Mouse (Mus musculus) brain, adult 2 months (tissue): Measurements from ENCODE around the gene Gpr135.

Source experiments
- DNase-seq: peaks from one replicate; pipeline ENCODE4 v3.0.0; 2011; ENCODE audit warnings: low read depth, low spot score

Gpr135 gene

DNA sequence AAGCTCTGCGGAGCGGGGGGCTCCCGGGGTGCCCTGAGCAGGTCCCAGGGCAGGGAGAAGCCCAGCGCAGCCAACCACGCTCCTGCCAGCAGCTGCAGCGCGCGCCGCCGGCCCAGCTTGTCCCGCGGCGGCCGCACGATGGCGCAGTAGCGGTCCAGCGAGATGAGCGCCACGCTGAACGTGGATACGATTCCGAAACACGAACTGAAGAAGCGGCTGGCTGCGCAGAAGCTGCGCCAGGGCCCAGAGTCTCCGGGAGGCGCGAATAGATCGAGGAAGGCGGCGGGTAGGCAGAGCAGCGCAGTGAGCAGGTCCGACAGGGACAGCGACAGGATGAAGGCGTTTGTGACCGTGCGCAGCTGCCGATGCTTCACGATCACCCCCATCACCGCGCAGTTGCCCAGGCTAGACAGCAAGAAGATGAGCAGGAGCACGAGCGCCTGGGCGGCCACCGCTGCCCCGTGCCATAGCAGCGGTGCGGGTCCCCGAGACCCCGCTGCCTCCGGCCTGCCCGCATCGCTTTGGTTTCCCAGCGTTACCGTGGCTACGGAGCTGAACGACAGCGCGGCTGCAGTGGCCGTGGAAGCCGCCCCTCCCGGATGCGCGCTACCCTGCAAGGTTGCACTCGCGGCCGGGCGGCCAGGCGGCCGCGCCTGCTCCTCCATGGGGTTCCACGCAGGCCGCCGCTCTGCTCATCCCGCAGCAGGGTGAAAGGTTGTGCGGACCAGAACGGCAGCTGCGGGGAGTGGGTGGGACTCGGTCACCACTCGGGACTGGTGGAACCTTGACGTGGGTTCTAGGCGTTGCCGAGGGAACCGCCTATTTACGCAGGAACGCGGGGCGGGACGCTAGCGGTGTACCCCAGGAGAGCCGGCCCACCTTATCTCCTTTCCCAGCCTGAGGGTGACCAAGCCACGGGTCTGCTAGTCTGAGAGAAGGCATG is at the start of gene Gpr135:
Gene Gpr135, minus strand, starts transcription at position 799 of the 943 bp plus-strand sequence.
- peak; percentile 95 for DNase-seq

GRCm38 (mm10) chr12:72115686-72116345 is 44.9 kb upstream of the Gpr135 start:
- DNase-seq, result no peak

DNA sequence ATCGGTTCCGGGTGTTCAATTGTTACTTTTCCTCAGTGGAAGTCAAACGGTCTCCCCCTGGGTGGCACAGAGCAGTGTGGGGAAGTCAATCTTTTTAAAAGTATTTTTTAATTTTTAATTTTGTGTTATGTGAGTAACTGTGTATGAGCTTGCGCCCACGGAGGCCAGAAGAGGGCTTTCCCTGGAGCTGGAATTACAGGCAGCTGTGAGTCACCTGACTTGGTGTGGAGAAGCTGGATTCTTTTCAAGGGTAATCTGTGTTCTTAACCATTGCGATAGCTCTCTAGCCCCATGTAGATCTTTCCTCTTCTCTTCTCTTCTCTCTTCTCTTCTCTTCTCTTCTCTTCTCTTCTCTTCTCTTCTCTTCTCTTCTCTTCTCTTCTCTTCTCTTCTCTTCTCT is 44.2 kb upstream of the Gpr135 start:
- DNase-seq, result no peak

DNA sequence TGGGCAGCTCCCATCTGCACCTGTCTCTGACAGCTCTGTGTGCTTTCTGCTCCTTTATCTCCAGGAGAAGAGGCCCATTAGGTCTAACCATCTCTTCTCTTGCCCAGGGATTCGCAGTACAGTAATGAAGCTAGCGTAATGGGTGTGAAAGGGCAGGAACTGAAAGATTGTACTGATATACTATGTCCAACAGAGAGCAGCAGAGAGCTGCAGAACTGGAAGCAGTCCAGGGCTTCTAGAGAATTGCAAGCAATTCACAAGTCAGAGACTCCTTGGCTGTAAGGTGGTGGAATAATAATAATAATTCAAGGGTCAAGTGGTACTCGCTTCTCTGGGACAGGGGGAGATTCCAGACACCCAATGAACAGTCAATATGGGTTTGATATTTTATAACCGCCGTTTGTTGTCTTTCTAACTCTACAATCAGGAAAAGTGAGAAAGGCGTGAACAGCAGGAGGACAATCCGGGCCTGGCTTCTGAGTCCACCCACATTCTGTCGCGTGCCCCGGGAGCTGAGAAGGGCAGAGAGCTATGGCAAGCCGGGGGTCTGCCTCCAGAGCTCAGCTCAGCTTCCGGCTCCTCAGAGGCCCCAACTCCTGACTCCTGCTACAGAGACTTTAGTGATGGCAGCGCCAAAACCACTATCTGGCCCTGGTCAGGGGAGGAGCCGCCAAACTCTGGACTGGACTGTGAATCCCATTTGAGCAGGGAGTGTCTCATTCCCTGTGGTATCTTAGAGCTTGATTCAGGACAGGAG is 33.8 kb upstream of the Gpr135 start:
- peak; percentile 92 for DNase-seq

DNA sequence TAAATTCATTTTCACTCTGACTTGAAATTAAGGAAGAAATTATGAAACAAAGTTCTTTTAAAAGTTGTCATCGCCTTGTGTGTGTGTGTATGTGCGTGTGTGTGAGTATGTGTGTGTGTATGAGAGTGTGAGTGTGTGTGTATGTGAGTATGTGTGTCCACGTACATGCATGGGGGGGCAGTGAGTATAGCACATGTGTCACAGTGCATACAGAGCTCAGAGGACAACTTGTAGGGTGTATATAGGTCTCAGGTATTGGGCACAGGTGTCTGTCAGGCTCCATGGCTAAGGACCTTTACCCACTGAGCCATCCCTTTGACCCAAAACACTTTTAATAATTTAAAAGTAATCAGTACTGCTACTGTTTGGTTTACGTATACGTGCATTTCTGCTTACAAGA is 33.1 kb upstream of the Gpr135 start:
- DNase-seq, result no peak

DNA sequence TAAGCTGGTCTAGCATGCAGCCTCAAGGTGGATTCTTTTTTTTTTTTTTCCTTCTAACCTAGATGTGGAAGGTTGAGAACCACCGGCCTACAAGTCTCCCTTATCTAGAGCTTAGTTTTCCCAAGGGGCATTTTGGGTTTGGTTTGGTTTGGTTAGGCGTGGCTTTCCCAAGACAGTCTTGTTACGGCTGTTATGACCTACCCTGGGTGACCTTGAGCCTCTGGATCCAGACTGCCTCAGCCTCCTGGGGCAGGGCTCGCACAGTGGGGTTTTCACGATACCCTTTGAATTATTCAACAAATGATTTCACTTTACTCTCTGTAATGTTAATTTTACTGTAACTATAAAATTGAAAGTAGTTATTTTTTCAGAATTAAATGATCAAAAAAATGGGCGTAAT is 31.9 kb upstream of the Gpr135 start:
- DNase-seq, result no peak

- no peak for DNase-seq
Measured at GRCm38 (mm10) chr12:72096966-72097365, 26.0 kb upstream of the Gpr135 start.

- no peak for DNase-seq
Measured at GRCm38 (mm10) chr12:72089802-72090201, 18.9 kb upstream of the Gpr135 start.

- no peak for DNase-seq
Measured at GRCm38 (mm10) chr12:72086166-72086825, 15.4 kb upstream of the Gpr135 start.

DNA sequence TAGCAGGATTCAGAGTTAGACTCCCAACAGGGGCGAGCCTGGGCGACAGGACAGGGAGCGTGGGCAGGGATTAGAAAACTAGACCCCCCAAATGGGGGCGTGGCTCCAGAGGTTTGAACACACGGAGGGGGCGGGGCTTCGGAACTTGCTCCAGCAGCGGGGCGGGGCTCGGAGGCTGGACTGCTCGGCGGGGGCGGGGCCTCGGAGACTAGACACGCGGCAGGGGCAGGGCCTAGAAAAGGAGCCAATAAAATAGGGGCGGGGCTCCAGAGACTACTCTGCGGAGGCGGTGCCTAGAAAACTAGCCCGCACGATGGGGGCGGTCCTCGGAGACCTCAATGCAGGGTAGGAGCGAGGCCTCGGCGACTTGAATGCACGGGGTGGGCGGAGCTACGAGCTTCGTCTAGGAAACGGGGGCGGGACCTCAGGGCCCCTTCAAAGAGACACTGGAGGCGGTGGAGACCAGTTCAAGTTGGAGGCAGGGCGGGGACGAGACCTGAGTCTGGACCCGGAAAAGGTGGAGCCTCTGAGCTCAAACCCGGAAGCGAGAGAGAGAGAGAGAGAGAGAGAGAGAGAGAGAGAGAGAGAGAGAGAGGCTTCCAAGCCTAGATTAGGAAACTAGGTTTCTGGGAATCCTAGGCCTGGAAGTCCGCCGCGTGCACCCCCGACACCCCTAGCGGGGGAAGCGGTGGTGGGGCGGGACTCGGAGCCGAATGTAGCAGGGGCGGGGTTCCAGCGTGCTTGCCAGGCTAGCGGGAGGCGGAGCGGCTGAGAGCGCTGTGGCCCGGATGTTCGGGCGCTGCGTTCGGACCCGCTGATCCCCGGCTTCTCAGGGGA is 14.6 kb upstream of the Gpr135 start, which contains the start of the genes L3hypdh and Jkamp:
Gene L3hypdh, minus strand, starts transcription at position 111 of the 837 bp plus-strand sequence.
Gene Jkamp, plus strand, starts transcription at position 261 of the 837 bp plus-strand sequence.
- peak; percentile 99 for DNase-seq

DNA sequence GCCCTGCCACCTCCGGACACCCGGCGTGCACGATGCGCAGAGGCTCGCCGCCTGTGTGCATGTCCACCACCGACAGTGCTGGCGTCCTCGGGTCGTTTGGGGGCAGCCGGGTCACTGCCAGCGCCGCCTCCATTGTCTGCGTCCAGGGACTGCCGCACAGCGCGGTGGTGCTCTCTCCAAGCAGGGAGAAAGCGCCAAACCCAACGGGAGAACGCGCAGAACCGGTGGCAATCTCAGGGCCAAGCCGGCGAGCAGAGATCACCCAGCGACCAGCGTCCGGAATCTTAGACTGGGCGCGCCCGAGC is 14.1 kb upstream of the Gpr135 start:
- DNase-seq, result no peak

GRCm38 (mm10) chr12:72084261-72085023 is 13.5 kb upstream of the Gpr135 start:
- DNase-seq, result peak; percentile 44

GRCm38 (mm10) chr12:72083265-72083664 is 12.3 kb upstream of the Gpr135 start:
- no peak for DNase-seq

- DNase-seq, result no peak
Measured at GRCm38 (mm10) chr12:72082370-72082769, 11.4 kb upstream of the Gpr135 start.

DNA sequence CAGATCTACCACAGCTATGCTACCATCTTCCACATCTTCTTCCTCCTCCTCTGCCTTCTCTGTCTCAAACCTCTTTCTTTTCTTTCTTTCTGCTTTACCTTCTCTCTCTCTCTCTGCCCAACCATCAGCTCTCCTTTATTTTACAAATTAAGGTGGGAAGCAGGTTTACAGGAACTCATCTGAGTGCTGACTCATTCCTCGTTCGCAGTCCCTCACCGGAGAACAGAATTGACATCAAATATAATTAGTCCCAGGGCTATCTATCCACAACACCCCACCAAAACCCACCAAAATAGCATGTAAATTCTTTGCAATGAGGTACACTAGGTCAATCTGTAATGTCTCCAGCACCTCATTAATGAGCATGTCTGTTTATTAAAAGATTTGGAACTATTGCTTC is 11.0 kb upstream of the Gpr135 start:
- no peak for DNase-seq

DNA sequence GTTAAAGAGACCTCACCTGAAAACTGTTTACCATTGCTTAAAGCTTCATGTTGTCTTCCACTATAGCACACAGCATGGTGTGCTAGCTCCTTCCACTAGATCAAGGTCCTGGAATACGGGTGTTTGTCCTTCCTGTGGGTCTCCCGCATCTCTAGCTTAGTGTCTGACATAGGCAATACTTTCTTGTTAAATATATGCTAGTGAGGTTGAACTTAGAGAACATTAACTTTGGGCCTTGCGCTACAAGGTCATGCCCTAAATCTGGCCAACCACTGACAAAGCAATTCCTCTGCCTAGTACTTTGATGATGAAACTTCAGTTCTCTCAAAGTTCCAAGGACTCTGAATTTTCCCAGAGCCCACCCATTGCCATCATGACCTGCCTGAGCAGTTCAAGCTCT is 7.3 kb upstream of the Gpr135 start:
- DNase-seq, result no peak

- DNase-seq, result peak; percentile 39
Measured at GRCm38 (mm10) chr12:72069626-72070326, 1.1 kb downstream of the Gpr135 start.

GRCm38 (mm10) chr12:72057780-72058179 is 13.1 kb downstream of the Gpr135 start:
- no peak for DNase-seq

DNA sequence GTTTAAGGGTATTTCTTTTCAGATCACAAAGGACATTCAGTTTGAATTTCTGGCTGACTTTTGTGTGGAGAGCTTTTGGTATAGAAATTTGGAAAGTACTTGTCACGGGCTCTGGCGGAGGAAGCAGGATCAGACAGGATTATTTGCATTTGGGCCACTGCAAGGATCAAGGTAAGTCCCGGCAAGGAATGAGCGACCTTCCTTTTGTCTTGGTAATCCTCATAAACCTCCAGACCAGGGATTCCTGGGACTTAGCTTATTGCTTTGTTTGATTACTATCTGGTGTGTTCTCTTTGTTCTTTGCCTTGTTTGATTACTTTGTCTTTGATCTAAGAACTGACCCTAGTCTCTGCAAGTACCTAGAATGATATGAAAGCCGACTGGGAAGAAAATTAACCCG is 17.1 kb downstream of the Gpr135 start:
- no peak for DNase-seq
